Mouse (Mus musculus): ENCODE results near the gene Tmtc2. TPM values are rescaled to one million over a fixed set of nuclear protein-coding genes. Genes with fewer than 3 reads are reported as not detected.
A peak's percentile ranks its signal among the peaks of the same experiment; 100 is the strongest.

Tmtc2 gene
- polyA plus RNA-seq, 1 experiment from 2014 or later, result 3.7 TPM

DNA sequence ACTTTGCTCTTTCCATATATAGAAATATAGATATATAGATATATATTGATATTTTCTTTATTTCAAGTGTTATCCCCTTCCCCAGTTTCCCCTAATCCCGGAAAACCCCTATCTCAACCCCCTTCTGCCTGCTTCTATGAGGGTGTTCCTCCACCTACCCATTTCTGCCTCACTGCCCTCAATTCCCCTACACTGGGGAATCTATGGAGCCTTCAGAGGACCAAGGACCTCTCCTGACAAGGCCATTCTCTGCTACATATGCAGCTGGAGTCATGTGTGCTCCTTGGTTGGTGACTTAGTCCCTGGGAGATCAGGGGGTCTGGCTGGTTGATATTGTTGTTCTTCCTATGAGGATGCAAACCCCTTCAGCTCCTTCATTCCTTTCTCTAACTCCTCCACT is 192.5 kb downstream of the Tmtc2 start:
- no peaks in the 10 kb centered on the region for H3K36me3 ChIP-seq (ENCODE audit: control insufficient read depth, insufficient read depth, low read length)
- H3K9me3 ChIP-seq (ENCODE audit: control insufficient read depth, low read length), result no peaks in the 10 kb centered on the region
- H3K27ac ChIP-seq (ENCODE audit: low read depth, low read length), result no peak overlapping the region
- no peak overlapping the region for H3K4me3 ChIP-seq (ENCODE audit: low read depth, low read length)
- H3K4me2 ChIP-seq, result no peak overlapping the region
- no peak overlapping the region for H3K9ac ChIP-seq (ENCODE audit: low read length)
- ATAC-seq (ENCODE audit: low FRiP score) (no peak), DNase-seq (ENCODE audit: low spot score, missing footprints) (no peak)
- peaks cover 2% of the 10 kb centered on the region; the same call in 1 of the 2 replicates for H3K4me1 ChIP-seq (ENCODE audit: control insufficient read depth, insufficient read depth, low read length)
- WGBS, result 75% methylated on average over 1 of the region's 1 CpGs
- H3K27me3 ChIP-seq (ENCODE audit: control insufficient read depth, insufficient read depth, low read length), result no peaks in the 10 kb centered on the region

GRCm38 (mm10) chr10:105381202-105381601 is 193.0 kb downstream of the Tmtc2 start:
- Histone ChIP-seq H3K36me3 (ENCODE audit: control insufficient read depth, insufficient read depth, low read length) (no peaks in the 10 kb centered on the region), H3K27ac (ENCODE audit: low read depth, low read length) (no peak overlapping the region), H3K4me1 (ENCODE audit: control insufficient read depth, insufficient read depth, low read length) (peaks cover 2% of the 10 kb centered on the region; the same call in 1 of the 2 replicates), H3K9ac (ENCODE audit: low read length) (no peak overlapping the region), H3K4me3 (ENCODE audit: low read depth, low read length) (no peak overlapping the region), H3K27me3 (ENCODE audit: control insufficient read depth, insufficient read depth, low read length) (no peaks in the 10 kb centered on the region), H3K9me3 (ENCODE audit: control insufficient read depth, low read length) (no peaks in the 10 kb centered on the region), H3K4me2 (no peak overlapping the region)
- WGBS, result 48% methylated on average over 5 of the region's 5 CpGs
- DNase-seq (ENCODE audit: low spot score, missing footprints) (no peak), ATAC-seq (ENCODE audit: low FRiP score) (peak; percentile 55; the same call in 1 of the 2 replicates)

GRCm38 (mm10) chr10:105380584-105380983 is 193.7 kb downstream of the Tmtc2 start:
- DNase-seq (ENCODE audit: low spot score, missing footprints) (no peak), ATAC-seq (ENCODE audit: low FRiP score) (peak; percentile 80)
- Histone ChIP-seq H3K27ac (ENCODE audit: low read depth, low read length) (no peak overlapping the region), H3K4me2 (no peak overlapping the region), H3K9me3 (ENCODE audit: control insufficient read depth, low read length) (no peaks in the 10 kb centered on the region), H3K4me3 (ENCODE audit: low read depth, low read length) (no peak overlapping the region), H3K9ac (ENCODE audit: low read length) (no peak overlapping the region), H3K36me3 (ENCODE audit: control insufficient read depth, insufficient read depth, low read length) (no peaks in the 10 kb centered on the region), H3K4me1 (ENCODE audit: control insufficient read depth, insufficient read depth, low read length) (peaks cover 2% of the 10 kb centered on the region; the same call in 1 of the 2 replicates), H3K27me3 (ENCODE audit: control insufficient read depth, insufficient read depth, low read length) (no peaks in the 10 kb centered on the region)
- WGBS, result 34% methylated on average over 7 of the region's 7 CpGs

GRCm38 (mm10) chr10:105377711-105378110 is 196.5 kb downstream of the Tmtc2 start:
- 98% methylated on average over 2 of the region's 2 CpGs for WGBS
- DNase-seq (ENCODE audit: low spot score, missing footprints) (no peak), ATAC-seq (ENCODE audit: low FRiP score) (no peak)
- Histone ChIP-seq H3K27ac (ENCODE audit: low read depth, low read length) (no peak overlapping the region), H3K27me3 (ENCODE audit: control insufficient read depth, insufficient read depth, low read length) (no peaks in the 10 kb centered on the region), H3K9ac (ENCODE audit: low read length) (no peak overlapping the region), H3K36me3 (ENCODE audit: control insufficient read depth, insufficient read depth, low read length) (no peaks in the 10 kb centered on the region), H3K4me2 (no peak overlapping the region), H3K9me3 (ENCODE audit: control insufficient read depth, low read length) (no peaks in the 10 kb centered on the region; the same call in 1 of the 2 replicates), H3K4me3 (ENCODE audit: low read depth, low read length) (no peak overlapping the region), H3K4me1 (ENCODE audit: control insufficient read depth, insufficient read depth, low read length) (peaks cover 2% of the 10 kb centered on the region; the same call in 1 of the 2 replicates)

- ATAC-seq (ENCODE audit: low FRiP score) (no peak), DNase-seq (ENCODE audit: low spot score, missing footprints) (no peak)
- H3K9me3 ChIP-seq (ENCODE audit: control insufficient read depth, low read length), result no peaks in the 10 kb centered on the region; the same call in 1 of the 2 replicates
- WGBS, result 92% methylated on average over 8 of the region's 8 CpGs
- H3K36me3 ChIP-seq (ENCODE audit: control insufficient read depth, insufficient read depth, low read length), result no peaks in the 10 kb centered on the region
- H3K4me2 ChIP-seq, result no peak overlapping the region
- H3K4me1 ChIP-seq (ENCODE audit: control insufficient read depth, insufficient read depth, low read length), result no peaks in the 10 kb centered on the region
- H3K27ac ChIP-seq (ENCODE audit: low read depth, low read length), result no peak overlapping the region
- no peaks in the 10 kb centered on the region for H3K27me3 ChIP-seq (ENCODE audit: control insufficient read depth, insufficient read depth, low read length)
- no peak overlapping the region for H3K4me3 ChIP-seq (ENCODE audit: low read depth, low read length)
- H3K9ac ChIP-seq (ENCODE audit: low read length), result no peak overlapping the region
Observed at GRCm38 (mm10) chr10:105373265-105373664, 201.0 kb downstream of the Tmtc2 start.

DNA sequence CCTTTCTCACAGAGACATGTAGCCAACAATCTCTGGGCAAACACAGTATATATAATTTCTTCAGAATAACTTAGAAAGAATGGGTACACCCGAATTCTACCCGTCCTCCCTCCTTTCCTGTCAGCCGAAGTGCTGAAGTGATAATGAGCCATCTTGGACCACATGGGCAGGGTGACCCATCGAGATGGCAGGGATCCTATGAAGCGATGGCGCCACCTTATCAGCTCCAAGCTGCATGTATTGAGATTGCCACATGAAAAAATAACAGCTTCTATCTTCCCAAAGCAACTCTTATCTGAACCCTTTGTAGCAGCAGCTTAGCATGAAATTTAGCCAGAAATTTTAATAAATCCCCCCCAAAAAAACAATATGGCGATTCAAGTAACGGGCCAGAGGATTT is 206.0 kb downstream of the Tmtc2 start:
- 89% methylated on average over 8 of the region's 8 CpGs for WGBS
- H3K4me3 ChIP-seq (ENCODE audit: low read depth, low read length), result no peak overlapping the region

DNA sequence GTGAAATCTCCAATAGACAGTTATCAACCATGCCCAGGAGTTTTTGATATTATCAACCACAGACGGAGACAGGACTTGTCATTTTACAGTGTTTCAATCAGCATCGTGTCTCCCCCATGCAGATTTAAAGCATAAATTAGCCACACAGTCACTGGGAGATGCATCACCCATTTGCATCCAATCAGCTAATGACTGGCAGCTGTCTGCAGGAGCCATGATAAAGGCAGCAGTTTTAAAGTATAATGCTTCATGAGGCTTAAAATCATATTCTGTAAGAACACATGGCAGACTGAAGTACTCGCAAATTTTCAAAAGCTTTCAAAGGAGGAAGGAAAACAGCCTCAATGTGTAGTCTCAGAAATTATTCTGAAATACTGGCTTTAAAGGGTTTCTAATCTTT is 209.8 kb downstream of the Tmtc2 start:
- 85% methylated on average over 3 of the region's 3 CpGs for WGBS
- no peak overlapping the region for H3K9ac ChIP-seq (ENCODE audit: low read length)
- no peak for ATAC-seq (ENCODE audit: low FRiP score)
- DNase-seq (ENCODE audit: low spot score, missing footprints), result no peak
- no peaks in the 10 kb centered on the region for H3K9me3 ChIP-seq (ENCODE audit: control insufficient read depth, low read length)
- no peaks in the 10 kb centered on the region for H3K27me3 ChIP-seq (ENCODE audit: control insufficient read depth, insufficient read depth, low read length)
- H3K27ac ChIP-seq (ENCODE audit: low read depth, low read length), result no peak overlapping the region
- no peak overlapping the region for H3K4me3 ChIP-seq (ENCODE audit: low read depth, low read length)
- H3K4me2 ChIP-seq, result no peak overlapping the region
- no peaks in the 10 kb centered on the region for H3K36me3 ChIP-seq (ENCODE audit: control insufficient read depth, insufficient read depth, low read length)
- H3K4me1 ChIP-seq (ENCODE audit: control insufficient read depth, insufficient read depth, low read length), result no peaks in the 10 kb centered on the region

More for the DNA sequence above, 206.0 kb downstream of the Tmtc2 start:
- Histone ChIP-seq H3K9me3 (ENCODE audit: control insufficient read depth, low read length) (no peaks in the 10 kb centered on the region; the same call in 1 of the 2 replicates), H3K9ac (ENCODE audit: low read length) (no peak overlapping the region), H3K4me2 (no peak overlapping the region), H3K36me3 (ENCODE audit: control insufficient read depth, insufficient read depth, low read length) (no peaks in the 10 kb centered on the region), H3K27me3 (ENCODE audit: control insufficient read depth, insufficient read depth, low read length) (no peaks in the 10 kb centered on the region), H3K4me1 (ENCODE audit: control insufficient read depth, insufficient read depth, low read length) (no peaks in the 10 kb centered on the region), H3K27ac (ENCODE audit: low read depth, low read length) (no peak overlapping the region)
- DNase-seq (ENCODE audit: low spot score, missing footprints) (no peak), ATAC-seq (ENCODE audit: low FRiP score) (no peak)

GRCm38 (mm10) chr10:105350301-105350700 is 223.9 kb downstream of the Tmtc2 start:
- no peak overlapping the region for H3K9ac ChIP-seq (ENCODE audit: low read length)
- no peaks in the 10 kb centered on the region for H3K36me3 ChIP-seq (ENCODE audit: control insufficient read depth, insufficient read depth, low read length)
- no peaks in the 10 kb centered on the region for H3K27me3 ChIP-seq (ENCODE audit: control insufficient read depth, insufficient read depth, low read length)
- no peak overlapping the region for H3K27ac ChIP-seq (ENCODE audit: low read depth, low read length)
- H3K4me2 ChIP-seq, result no peak overlapping the region
- H3K9me3 ChIP-seq (ENCODE audit: control insufficient read depth, low read length), result no peaks in the 10 kb centered on the region
- ATAC-seq (ENCODE audit: low FRiP score) (no peak), DNase-seq (ENCODE audit: low spot score, missing footprints) (no peak)
- 93% methylated on average over 2 of the region's 2 CpGs for WGBS
- no peaks in the 10 kb centered on the region for H3K4me1 ChIP-seq (ENCODE audit: control insufficient read depth, insufficient read depth, low read length)
- H3K4me3 ChIP-seq (ENCODE audit: low read depth, low read length), result no peak overlapping the region

- ATAC-seq (ENCODE audit: low FRiP score) (no peak), DNase-seq (ENCODE audit: low spot score, missing footprints) (no peak)
- 95% methylated on average over 3 of the region's 3 CpGs for WGBS
- Histone ChIP-seq H3K9ac (ENCODE audit: low read length) (no peak overlapping the region), H3K9me3 (ENCODE audit: control insufficient read depth, low read length) (no peaks in the 10 kb centered on the region), H3K4me1 (ENCODE audit: control insufficient read depth, insufficient read depth, low read length) (no peaks in the 10 kb centered on the region), H3K4me2 (no peak overlapping the region), H3K4me3 (ENCODE audit: low read depth, low read length) (no peak overlapping the region), H3K27me3 (ENCODE audit: control insufficient read depth, insufficient read depth, low read length) (no peaks in the 10 kb centered on the region), H3K36me3 (ENCODE audit: control insufficient read depth, insufficient read depth, low read length) (no peaks in the 10 kb centered on the region), H3K27ac (ENCODE audit: low read depth, low read length) (no peak overlapping the region)
Observed at GRCm38 (mm10) chr10:105345920-105346319, 228.3 kb downstream of the Tmtc2 start.
